Comparison of ENCODE assay signal across 15 mouse cellular contexts in the genomic region with DNA sequence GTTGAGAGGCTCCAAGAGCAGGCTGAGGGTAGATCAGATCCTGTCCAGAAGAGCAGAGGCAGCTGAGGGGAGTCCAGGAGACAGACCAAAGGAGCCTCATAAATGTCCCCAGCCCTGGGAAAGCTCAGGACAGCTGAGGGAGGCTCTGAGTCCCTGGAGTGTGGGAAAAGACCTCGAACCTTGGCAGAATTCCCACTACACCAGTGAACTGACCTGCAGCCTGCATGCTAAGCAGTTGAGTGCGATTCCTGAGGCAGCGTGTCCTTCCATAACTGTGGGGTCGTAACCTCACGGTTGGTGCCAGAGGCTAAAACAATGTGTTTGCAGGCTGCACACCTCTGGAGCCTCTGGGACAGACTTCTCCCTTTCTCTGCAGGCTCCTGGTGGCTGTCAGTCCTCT. TPM values are rescaled to one million over a fixed set of nuclear protein-coding genes. Genes with fewer than 3 reads are reported as not detected.
DNase-seq lines count a peak whose midpoint lies in the region; ATAC-seq and TF ChIP-seq lines count a peak whose summit lies in the region.
"Had no signal": no experiment of that assay in that cellular context is flagged by ENCODE, and none has a peak within 500 bp of the region (broad histone marks: within the 10 kb centered on the region; RNA-seq: fewer than 3 reads in every experiment).

No protein-coding gene starts in this region.

- H3K9me3 ChIP-seq in heart, embryonic 15.5 days (replicated peaks): no peaks in the 10 kb centered on the region
- no peaks in the 10 kb centered on the region for H3K9me3 ChIP-seq in midbrain, postnatal 0 days (ENCODE audit: low read length)
- H3K9me3 ChIP-seq in midbrain, embryonic 16.5 days (replicated peaks; ENCODE audit: control insufficient read depth, low read length, poor library complexity, severe bottlenecking): no peaks in the 10 kb centered on the region
- H3K9me3 ChIP-seq in limb, embryonic 13.5 days: no peaks in the 10 kb centered on the region
- H3K9me3 ChIP-seq: neural tube, embryonic 15.5 days had no signal

- 24% methylated on average over 5 of the region's 5 CpGs for WGBS in heart, embryonic 15.5 days
- 47% methylated on average over 5 of the region's 5 CpGs for WGBS in midbrain, postnatal 0 days
- 41% methylated on average over 5 of the region's 5 CpGs for WGBS in midbrain, embryonic 16.5 days
- WGBS in limb, embryonic 13.5 days: 35% methylated on average over 5 of the region's 5 CpGs

- H3K4me1 ChIP-seq in heart, embryonic 15.5 days (replicated peaks): peaks cover 34% of the 10 kb centered on the region
- H3K4me1 ChIP-seq in midbrain, postnatal 0 days (ENCODE audit: insufficient read depth, low read length): no peaks in the 10 kb centered on the region
- H3K4me1 ChIP-seq in midbrain, embryonic 16.5 days (ENCODE audit: control insufficient read depth, insufficient read depth, low read length): peaks cover 2% of the 10 kb centered on the region; the same call in 1 of the 2 replicates
- peaks cover 43% of the 10 kb centered on the region for H3K4me1 ChIP-seq in limb, embryonic 13.5 days

- ATAC-seq in heart, embryonic 15.5 days (replicated peaks; ENCODE audit: insufficient number of reproducible peaks, insufficient read depth, low FRiP score, low read depth): no peak
- ATAC-seq in midbrain, postnatal 0 days (ENCODE audit: low FRiP score): no peak
- ATAC-seq in midbrain, embryonic 16.5 days: no peak
- no peak; the same call in 1 of the 2 replicates for ATAC-seq in limb, embryonic 13.5 days (ENCODE audit: low FRiP score, low read depth)
- ATAC-seq: activated CD4-positive, CD25-positive, alpha-beta regulatory T cell, adult 4 months had no signal

- 0 out of 2 replicates have a peak overlapping the region, but pooled peaks have one; percentile 14 for H3K4me2 ChIP-seq in heart, embryonic 15.5 days
- no peak overlapping the region for H3K4me2 ChIP-seq in midbrain, postnatal 0 days (ENCODE audit: low read depth, low read length, poor library complexity, severe bottlenecking)
- H3K4me2 ChIP-seq in midbrain, embryonic 16.5 days (ENCODE audit: low read length): no peak overlapping the region
- H3K4me2 ChIP-seq in limb, embryonic 13.5 days (replicated peaks): no peak overlapping the region
- H3K4me2 ChIP-seq: neural tube, embryonic 15.5 days had no signal

- DNase-seq in heart, postnatal 14 days: no peak
- peak; percentile 45 for DNase-seq in midbrain, postnatal 0 days (ENCODE audit: low spot score)
- DNase-seq in kidney, adult 8-10 months: peak; percentile 52 to 55
- no peak for DNase-seq in adipocyte (ENCODE audit: low spot score)
- DNase-seq: cerebellum, postnatal 10 days had no signal

- no peak for TF ChIP-seq CTCF in midbrain, postnatal 0 days (IDR thresholded peaks at IDR 0.05)

- no peaks in the 10 kb centered on the region for H3K36me3 ChIP-seq in heart, embryonic 15.5 days
- no peaks in the 10 kb centered on the region for H3K36me3 ChIP-seq in midbrain, postnatal 0 days (ENCODE audit: insufficient read depth, low read length)
- H3K36me3 ChIP-seq in midbrain, embryonic 16.5 days (ENCODE audit: control insufficient read depth, insufficient read depth, low read length): no peaks in the 10 kb centered on the region
- no peaks in the 10 kb centered on the region for H3K36me3 ChIP-seq in limb, embryonic 13.5 days
- H3K36me3 ChIP-seq: neural tube, embryonic 15.5 days had no signal

- H3K9ac ChIP-seq in heart, embryonic 15.5 days: no peak overlapping the region
- H3K9ac ChIP-seq in midbrain, postnatal 0 days (replicated peaks; ENCODE audit: low read length, poor library complexity, severe bottlenecking): no peak overlapping the region
- H3K9ac ChIP-seq in midbrain, embryonic 16.5 days (ENCODE audit: low read depth, low read length): no peak overlapping the region
- 0 out of 2 replicates have a peak overlapping the region, but pooled peaks have one; percentile 32 for H3K9ac ChIP-seq in limb, embryonic 13.5 days
- H3K9ac ChIP-seq: neural tube, embryonic 15.5 days had no signal

- H3K4me3 ChIP-seq in heart, embryonic 15.5 days: no peak overlapping the region
- H3K4me3 ChIP-seq in midbrain, postnatal 0 days (ENCODE audit: low read depth, low read length): no peak overlapping the region
- no peak overlapping the region for H3K4me3 ChIP-seq in midbrain, embryonic 16.5 days (ENCODE audit: low read depth, low read length)
- no peak overlapping the region for H3K4me3 ChIP-seq in limb, embryonic 13.5 days
- H3K4me3 ChIP-seq: megakaryocyte, embryonic 14.5 days; neural tube, embryonic 15.5 days had no signal

- intact Hi-C loops in heart, postnatal 14 days (cut with DNase I): no loop called here

- H3K27me3 ChIP-seq in heart, embryonic 15.5 days: no peaks in the 10 kb centered on the region
- no peaks in the 10 kb centered on the region for H3K27me3 ChIP-seq in midbrain, postnatal 0 days (ENCODE audit: insufficient read depth, low read length)
- no peaks in the 10 kb centered on the region for H3K27me3 ChIP-seq in midbrain, embryonic 16.5 days (ENCODE audit: control insufficient read depth, insufficient read depth, low read depth, low read length)
- no peaks in the 10 kb centered on the region for H3K27me3 ChIP-seq in limb, embryonic 13.5 days
- H3K27me3 ChIP-seq: neural tube, embryonic 15.5 days had no signal

- peak overlapping the region; percentile 23; the same call in 1 of the 2 replicates for H3K27ac ChIP-seq in heart, embryonic 15.5 days
- no peak overlapping the region for H3K27ac ChIP-seq in midbrain, postnatal 0 days (ENCODE audit: low read depth, low read length)
- H3K27ac ChIP-seq in midbrain, embryonic 16.5 days (ENCODE audit: low read length): no peak overlapping the region
- H3K27ac ChIP-seq in limb, embryonic 13.5 days: no peak overlapping the region; the same call in 1 of the 2 replicates
- H3K27ac ChIP-seq: neural tube, embryonic 15.5 days had no signal

RNA-seq across cellular contexts. Expression of a gene that starts 20.9 kb away (rescaled TPM):
- not detected in 2 replicates for polyA plus RNA-seq in heart, embryonic 15.5 days (2015; fragmentation: Nextera tagmentation; extraction: Ambion mirVana)
- under 1 TPM in 1 of 2 experiments, not detected in 1; 0.17 TPM for total RNA-seq in heart, postnatal 14 days (2021)
- 0.05 TPM in 1 of 2 replicates, not detected in the other for total RNA-seq in midbrain, postnatal 0 days (2014; rRNA removed)
- 0.05 TPM in 1 of 2 replicates, not detected in the other for polyA plus RNA-seq in midbrain, postnatal 0 days (2015; fragmentation: Nextera tagmentation; extraction: Ambion mirVana)
- 0.05 TPM in 1 of 2 replicates, not detected in the other for polyA plus RNA-seq in midbrain, embryonic 16.5 days (2015; fragmentation: Nextera tagmentation; extraction: Ambion mirVana)
- polyA plus RNA-seq in limb, embryonic 13.5 days (2015; fragmentation: Nextera tagmentation; extraction: Ambion mirVana): not detected in 2 replicates
- total RNA-seq: ES-E14 had no signal
- polyA plus RNA-seq: activated CD4-positive, CD25-positive, alpha-beta regulatory T cell, adult 4 months; liver, embryonic 16.5 days; spleen, adult 2 months; thymus, postnatal 0 days had no signal

RNA-seq across cellular contexts. Expression of a gene that starts 58.2 kb away (rescaled TPM):
- polyA plus RNA-seq in heart, embryonic 15.5 days (2015; fragmentation: Nextera tagmentation; extraction: Ambion mirVana): 4.6 and 6.1 TPM in 2 replicates
- 1 to 10 TPM; 4.0 to 4.4 TPM for total RNA-seq in heart, postnatal 14 days (2021)
- 30.7 and 32.1 TPM in 2 replicates for total RNA-seq in midbrain, postnatal 0 days (2014; rRNA removed)
- 6.1 and 7.0 TPM in 2 replicates for polyA plus RNA-seq in midbrain, postnatal 0 days (2015; fragmentation: Nextera tagmentation; extraction: Ambion mirVana)
- 7.0 and 8.0 TPM in 2 replicates for polyA plus RNA-seq in midbrain, embryonic 16.5 days (2015; fragmentation: Nextera tagmentation; extraction: Ambion mirVana)
- 22.4 and 23.1 TPM in 2 replicates for polyA plus RNA-seq in limb, embryonic 13.5 days (2015; fragmentation: Nextera tagmentation; extraction: Ambion mirVana)
- polyA plus RNA-seq: activated CD4-positive, CD25-positive, alpha-beta regulatory T cell, adult 4 months had no signal

Comparison
In these comparisons a context has a peak if more than half of its experiments do, and no peak if none do; other contexts are left out.
1. DNase-seq: peak in midbrain, postnatal 0 days (single experiment) and kidney, adult 8-10 months (2 of 2); none in heart, postnatal 14 days (0 of 2) and adipocyte (single experiment).